Mouse (Mus musculus): ENCODE data around the gene Acvr1.
A peak's percentile ranks its signal among the peaks of the same experiment; 100 is the strongest.

Acvr1 gene

DNA sequence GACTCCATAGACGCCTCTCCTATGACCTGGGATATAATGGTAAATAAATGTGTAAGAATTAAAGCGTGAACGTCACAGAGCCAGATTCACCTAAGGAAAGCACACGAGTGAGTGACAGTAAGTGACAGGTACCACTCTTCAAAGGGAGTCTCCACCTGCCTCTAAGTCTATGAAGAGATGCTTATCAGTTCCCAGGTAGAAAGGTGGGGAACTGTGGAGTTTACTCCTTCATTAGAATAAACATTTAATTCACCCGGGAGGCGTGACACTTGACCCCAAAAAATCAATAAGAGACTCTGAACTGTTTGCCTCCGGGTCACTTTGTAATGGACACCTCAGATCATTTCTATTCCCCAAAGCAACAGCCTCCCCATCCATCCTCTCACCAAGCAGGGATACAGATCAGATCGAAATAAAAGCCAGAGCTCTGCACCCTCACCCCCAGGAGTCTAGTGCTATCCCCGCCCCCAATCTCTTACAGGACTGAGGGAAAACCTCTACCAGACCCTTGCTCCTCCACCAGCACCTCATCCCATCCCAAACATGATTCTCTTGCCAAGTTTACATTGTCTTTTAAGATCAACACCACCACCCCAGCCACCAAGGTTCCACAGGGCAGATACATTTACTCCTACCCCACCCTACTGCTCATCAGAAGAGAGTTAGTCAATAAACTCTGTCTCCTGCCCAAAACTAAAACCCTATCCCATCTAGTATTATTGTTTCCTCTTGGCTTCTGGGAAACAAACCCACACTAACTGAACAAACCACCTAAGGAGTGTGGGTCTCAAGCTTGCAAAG, 9.7 kb downstream of the Acvr1 start:
- DNase-seq (ENCODE audit: low read depth, low spot score) = no peak

DNA sequence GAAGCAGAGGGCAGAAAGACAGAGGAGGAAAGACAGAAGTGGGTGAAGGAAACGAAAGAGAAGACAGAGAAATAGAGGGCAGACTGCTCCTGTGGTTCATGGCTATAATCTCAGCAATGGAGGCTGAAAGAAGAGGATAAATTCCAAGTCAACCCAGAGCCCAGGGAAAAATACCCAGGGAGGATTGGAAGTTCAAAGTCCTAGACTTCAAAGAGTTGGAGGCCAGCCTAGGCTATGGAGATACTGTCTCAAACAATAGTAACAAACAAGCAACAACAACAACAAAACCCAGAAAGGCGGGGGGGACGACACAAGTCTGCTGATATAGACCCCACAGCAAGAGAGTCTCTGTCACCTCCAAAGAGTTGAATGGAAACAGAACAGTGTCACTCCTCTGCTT, 14.7 kb downstream of the Acvr1 start:
- DNase-seq (ENCODE audit: low read depth, low spot score) = no peak

DNA sequence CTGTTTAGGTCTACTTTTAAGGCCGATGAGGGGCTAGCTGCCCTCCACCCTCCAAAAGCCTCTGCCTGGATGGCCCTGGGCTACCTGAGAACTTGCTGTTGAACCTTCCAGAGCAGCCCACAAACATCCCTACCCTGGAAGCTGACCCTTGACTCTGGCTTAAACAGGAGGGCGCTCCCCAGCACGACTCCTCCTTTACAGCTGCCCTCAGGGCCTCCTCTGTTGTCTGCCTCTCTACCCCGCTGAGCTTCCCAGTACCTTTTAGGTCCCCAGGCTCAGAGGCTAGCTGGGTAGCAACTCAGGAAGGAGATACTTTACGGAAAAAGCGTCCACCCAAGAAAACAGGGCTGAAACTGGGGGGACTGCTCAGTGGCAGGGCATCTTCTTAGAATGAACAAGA, 15.1 kb downstream of the Acvr1 start:
- DNase-seq (ENCODE audit: low read depth, low spot score) = no peak

DNA sequence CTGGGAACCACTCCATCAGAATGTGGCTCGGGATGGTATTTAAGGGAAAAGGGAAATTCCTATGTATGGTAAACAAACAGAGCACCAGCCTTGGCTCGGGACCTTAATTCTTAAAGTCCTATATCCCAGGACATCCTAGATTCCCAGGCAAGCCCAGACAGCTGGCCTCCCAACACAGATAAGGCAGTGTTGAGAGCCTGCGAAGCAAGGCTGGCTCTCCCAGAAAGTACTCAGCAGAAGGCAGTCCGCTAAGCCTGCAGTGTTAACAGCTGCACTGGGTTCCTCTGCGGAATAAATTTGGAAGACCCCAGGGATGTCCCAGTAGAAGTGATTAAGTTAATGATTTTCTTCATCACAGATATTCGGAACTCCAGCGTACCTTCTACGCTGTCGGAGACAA, 16.5 kb downstream of the Acvr1 start:
- DNase-seq (ENCODE audit: low read depth, low spot score) = no peak

DNA sequence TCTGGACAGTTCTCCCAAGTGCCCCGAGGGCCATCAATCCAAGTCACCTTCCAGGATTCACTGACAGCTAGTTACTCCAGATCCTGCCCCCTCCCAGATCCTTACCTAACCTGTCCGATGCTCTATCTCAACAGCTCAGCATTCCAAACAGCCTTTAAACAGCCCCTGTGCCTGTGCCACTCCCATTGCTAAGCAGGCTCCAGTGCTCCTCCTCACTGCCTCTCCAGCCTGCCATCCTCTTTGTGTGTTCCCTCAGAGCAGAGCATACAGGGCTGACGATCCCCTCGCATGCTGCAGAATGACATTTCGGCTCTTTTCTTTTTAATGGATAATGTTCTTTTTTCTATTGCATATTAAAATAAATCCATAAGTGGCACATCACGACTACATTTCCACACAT, 17.0 kb downstream of the Acvr1 start:
- no peak for DNase-seq (ENCODE audit: low read depth, low spot score)

DNA sequence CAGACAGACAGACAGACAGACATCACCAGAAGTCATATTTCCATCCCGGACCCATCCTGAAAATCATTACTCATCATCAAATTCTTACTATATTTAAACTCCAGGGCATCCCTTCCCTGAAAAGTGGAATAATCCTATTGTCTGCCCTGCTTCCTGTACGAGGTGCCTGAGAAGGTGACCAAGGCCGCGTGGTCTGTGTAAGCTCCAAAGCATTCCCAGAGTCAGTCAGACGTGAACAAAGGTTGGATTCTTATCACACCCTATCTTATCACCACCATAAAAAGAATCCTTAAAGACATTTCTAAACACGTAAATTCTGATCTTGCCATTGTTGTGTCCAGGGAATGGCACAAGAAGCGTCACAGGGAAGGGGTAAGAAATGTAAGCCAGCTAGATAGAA, 18.0 kb downstream of the Acvr1 start:
- DNase-seq (ENCODE audit: low read depth, low spot score) = no peak

DNA sequence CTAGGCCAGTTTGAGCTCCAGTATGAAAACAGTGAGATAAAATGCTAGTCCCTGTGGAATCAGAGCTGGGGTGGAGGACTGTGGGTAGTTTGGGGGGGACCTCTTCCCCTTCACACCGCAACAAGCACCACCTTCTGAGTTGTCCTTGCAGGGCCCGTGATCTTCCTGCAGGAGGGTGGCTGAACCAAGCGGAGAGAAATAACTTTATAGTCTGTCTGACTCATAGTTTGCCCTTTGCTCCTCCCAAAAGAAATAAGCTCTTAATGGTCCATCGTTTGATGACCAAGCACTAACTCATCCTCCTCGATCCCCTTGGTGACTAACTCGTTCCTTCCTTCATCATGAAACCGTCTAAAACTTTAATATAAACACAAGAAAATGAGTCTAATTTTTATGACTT, 20.7 kb downstream of the Acvr1 start:
- no peak for DNase-seq (ENCODE audit: low read depth, low spot score)

DNA sequence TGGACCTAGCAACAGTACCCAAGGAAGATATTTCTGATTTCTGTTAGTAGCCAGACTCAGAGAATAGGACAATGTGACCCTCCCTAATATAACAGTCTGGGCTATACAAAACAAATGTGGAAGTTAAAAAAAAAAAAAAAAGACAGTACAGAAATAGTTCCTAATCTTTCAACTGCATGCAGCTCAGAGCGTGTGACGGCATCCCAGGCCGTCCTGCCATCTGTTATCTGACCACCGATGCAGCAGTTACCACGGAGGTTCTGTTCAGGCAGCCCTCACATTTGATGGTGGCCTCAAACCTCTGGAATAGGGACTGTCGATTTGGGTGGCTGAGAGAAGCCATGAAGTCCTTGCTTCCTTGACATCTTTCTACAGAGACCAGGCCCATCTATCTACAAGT, 22.6 kb downstream of the Acvr1 start:
- no peak for DNase-seq (ENCODE audit: low read depth, low spot score)

DNA sequence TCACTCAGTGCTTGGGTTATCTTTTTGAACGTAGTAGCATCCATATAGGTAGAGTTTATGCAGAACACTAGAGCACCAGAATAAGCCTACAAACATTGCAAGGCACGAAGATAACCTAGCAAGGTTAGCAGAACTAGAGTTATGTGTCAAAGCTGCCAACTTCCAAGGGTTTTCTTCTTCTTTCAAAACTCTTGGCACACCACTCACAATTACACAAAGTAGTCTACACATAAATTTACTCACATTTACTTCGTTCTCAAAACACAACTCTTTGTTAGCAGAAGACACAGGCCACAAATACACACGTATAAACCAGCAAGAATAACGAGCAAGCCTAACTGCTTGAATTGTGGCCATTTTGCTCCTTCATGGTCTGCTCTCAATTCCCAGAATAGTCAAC, 23.7 kb downstream of the Acvr1 start:
- no peak for DNase-seq (ENCODE audit: low read depth, low spot score)

DNA sequence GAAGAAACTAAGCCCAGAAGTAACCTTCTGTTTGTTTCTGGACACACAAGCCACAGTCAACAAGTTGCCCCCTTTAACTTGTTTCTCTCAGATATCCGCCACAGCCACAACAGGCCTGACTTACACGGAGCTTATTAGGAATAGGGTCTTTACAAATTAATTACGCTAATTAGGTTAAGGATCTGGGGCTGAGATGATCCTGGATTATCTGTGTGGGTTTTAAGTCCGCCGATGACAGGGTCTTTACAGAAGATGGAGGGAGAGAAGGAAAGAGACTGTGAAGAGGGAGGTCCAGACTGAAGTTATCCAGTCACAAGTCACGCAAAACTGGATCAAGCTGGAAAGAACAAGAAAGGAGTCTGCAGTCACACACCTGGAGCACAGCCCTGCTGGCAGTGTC, 28.8 kb downstream of the Acvr1 start:
- no peak for DNase-seq (ENCODE audit: low read depth, low spot score)

DNA sequence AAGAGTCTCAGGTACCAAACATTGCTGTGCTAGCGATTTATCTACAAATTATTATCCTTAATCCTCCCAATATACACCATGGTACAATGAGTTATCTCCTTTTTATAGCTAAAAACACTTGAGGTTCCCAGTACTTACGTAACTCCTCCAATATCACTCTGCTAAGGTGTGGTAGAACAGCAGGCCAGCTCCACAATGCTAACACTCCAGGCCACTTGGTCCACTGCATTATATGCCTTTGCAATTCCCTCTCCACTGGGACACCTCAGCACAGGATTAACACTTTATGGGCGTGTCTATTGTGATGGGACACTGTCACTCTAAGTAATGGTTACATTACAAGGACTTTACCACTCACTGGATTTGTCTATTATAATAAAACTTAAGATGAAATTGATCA, 30.2 kb downstream of the Acvr1 start:
- no peak for DNase-seq (ENCODE audit: low read depth, low spot score)

DNA sequence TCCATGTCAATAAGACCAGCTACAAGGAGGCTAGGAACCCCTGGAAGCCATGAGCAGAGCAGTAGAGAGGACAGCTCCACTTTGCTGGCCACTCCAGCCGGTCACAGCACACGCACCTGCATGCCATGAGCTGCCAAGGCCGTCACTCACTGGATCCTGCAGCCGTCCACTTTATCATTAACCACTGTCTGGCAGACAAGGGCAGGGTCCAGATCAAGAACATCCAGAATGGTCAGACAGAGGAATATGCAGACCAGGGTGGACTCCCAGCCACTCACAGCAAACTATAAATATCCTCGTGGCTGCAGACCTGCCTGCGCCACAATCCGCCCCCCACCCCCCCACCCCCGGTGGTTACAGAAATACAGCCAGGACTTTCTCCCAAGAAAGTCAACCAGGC, 31.7 kb downstream of the Acvr1 start:
- no peak for DNase-seq (ENCODE audit: low read depth, low spot score)

DNA sequence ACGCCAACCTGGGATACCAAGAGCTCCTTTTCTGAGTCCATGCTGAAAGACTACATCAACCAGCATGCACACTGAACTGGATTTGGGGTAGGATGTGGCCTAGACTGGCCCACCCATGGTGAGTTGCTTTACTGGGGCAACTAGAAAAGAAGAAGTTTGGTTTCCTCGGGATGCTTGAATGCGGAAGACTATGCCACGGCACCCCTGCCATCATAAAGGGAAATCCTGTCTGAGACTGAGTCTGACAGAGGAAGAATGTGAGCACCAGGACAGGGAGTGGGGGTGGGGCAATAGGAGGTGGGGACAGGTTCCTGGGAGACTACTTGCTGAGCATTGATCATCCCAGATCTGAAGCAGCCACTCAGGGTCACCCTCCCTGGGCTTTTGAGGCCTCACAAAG, 32.6 kb downstream of the Acvr1 start:
- DNase-seq (ENCODE audit: low read depth, low spot score) = no peak

DNA sequence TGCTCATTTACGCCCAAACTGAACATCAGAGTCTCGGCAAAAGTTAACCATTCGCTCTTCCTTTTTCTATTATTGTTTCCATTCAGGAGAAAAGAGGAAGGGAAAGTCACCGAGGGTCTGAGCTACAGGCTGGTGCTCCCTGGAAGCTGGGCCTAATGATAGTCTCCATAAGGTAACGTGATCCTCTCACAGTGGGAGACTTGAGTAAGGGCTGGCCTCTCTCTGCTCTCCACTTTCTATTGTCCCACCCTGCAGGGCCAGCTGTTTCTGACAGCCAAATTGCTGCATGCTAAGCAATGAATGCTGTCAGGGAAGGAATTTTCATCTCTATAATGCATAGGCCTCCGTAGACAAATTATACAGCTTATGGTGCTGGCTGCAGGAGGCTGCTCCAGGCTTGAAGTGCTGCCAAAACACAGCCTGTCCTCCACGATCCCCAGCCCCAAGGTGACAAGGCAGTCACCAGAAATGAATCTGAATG, 33.4 kb downstream of the Acvr1 start:
- DNase-seq (ENCODE audit: low read depth, low spot score) = no peak

DNA sequence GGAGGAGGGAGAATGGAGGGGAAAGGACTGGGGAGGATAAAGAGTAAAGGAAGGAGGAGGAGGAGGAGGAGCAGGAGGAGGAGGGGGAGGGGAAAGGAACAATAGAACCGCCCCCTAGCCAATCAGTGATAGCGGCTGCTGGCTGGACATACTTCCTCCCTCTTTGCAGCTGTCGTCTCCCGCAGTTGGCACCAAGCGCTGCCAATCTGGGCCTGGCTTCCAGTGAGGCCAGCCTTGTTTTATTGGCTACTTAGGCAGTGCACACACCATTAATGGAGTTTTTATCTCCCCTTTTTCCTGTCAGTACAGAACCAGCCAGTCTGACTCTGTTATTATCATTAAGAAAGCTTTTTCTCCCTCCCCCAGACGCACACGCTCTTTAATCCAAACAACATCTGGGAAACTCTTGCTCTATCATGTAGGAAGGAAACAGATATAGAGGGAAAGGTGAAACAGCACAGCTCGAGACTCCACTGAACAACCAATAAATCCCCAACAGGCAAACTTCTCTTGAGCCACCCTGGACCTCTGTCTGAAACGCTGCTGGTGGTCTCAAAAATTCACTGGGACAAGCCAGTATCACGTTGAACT, 34.6 kb downstream of the Acvr1 start:
- DNase-seq (ENCODE audit: low read depth, low spot score) = peak; percentile 65

DNA sequence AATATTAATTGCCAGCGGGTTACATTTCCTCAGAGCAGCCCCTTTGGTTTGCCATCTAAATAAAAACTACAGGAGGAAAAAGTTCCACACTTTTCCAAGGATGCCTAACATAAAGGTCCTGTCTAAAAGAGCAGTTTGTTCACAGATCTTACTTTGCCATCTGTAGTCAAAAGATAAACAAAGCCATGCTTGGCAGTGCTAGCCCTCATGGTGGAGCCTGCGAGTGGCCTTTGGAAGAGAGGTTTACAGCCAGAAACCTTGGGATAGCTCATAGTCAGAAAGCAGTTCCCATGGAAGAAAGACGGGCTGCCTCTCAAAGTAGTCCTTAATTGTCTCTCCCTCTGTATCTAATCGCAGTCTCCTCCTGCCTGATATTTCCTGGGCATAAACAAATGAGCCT, 36.4 kb downstream of the Acvr1 start:
- no peak for DNase-seq (ENCODE audit: low read depth, low spot score)

DNA sequence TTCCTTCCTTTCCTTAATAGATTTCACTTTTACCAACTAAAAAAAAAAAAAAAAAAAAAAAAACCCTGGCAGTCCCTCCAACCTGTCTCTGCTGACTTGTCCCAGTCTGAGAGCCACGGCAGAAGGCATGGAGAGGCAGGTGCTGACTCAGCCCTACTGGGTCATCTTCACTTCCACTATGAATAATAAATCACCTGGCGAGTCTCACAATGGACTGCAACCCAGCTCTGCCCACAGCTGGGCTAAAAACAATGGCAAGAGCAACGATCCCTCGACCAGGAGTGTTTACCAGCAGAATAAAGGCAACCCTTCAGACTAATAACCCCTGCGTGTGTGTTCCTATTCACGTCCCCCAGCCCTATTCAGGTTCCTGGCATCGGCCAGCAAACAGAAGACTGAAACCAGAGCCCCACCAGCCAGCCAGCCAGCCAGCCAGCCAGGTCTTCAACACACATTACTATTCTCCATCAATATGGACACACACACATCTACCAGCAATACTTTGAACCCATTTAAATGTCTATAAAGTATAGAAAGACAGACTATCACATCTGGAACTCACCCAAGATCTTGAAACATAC, 37.0 kb downstream of the Acvr1 start:
- DNase-seq (ENCODE audit: low read depth, low spot score) = no peak

DNA sequence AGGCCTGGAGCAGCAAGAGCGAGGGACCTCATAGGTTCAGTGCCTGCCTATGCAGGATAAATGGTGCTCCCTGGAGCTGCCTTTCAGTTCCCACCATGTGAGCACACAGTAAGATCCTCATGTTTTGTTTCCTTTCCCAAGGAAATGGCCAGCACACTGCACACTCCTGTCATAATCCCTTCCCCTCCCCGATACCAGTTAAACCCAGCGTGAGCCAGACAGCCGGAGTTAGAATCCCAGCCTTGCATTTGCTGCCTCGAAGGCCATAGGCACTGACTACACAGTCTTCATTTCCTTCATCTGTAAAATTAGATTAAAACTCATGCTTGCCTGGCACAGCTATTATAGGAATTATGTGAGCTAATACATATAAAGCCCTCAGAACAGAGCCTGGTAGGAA, 37.6 kb downstream of the Acvr1 start:
- no peak for DNase-seq (ENCODE audit: low read depth, low spot score)

DNA sequence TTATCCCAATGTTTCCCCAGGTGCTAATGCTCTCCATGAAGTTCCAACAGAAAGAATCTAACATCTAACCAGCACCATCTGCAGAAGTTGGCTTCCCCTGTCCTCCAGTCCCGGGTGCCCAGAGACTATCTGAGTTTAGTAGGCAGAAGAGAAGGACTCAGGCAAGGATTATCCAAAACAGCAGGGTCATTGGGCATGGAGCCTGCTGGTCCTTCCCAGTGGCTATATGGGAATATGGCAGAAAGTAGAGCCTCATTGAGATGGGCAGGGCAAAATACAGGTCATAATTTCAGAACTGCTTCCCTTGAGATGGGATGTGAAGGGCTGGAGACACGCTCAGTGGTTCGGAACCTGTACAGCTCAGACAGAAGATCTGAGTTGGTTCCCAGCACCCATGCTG, 39.2 kb downstream of the Acvr1 start:
- no peak for DNase-seq (ENCODE audit: low read depth, low spot score)

DNA sequence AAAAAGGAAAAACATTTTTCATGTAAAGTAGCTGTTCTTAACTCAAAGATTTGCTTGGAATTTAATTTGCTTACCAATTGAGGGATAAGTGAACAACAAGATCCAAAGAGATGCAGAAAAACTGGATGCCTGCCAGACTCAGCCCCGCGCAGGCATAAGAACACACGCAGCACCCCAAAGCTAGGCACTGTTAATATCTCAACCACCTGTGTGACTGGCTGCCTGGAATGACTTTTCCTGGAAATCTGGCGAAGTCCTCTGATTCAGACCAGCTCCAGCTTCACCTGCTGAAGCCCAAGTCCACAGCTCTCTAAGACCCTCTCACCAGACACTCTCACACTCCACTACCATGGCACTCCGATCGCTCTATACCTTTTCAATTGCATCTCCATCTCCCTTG, 42.6 kb downstream of the Acvr1 start:
- DNase-seq (ENCODE audit: low read depth, low spot score) = no peak

DNA sequence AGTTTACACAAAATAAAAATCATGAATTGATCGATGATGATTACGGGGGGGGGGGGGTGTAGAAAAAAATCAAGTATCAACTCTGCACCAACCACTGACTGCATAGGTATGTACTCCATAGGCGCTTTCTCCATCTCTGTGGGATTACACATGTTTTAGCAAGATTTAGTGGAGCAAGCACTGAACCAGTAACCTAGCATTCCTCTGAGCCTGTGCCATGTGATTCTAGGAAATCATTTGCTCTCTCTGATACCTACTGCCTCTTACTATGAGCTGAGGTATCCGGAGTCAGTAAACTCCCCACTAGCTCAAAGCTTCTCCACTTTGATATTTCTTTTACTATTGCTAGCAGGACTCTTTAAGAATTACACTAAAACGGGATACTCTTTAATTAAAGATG, 43.1 kb downstream of the Acvr1 start:
- no peak for DNase-seq (ENCODE audit: low read depth, low spot score)

DNA sequence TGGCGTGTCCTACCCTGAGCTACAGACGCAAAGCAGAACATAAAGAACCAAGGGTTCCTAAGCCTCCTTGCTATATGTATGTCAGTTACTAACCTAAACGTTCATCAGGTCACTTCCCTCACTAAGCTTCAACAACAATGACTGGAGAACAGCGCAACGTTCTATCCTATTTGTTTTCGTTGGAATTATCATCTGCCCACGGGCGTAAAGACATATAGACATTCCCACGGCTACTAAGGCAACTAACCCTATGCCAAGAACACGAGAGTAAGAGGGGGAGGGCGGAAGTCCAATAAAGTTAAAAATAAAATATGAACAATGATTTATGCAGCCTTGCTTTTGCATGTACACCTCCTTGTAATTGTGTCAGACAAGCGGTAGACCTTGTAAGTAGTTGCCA, 43.9 kb downstream of the Acvr1 start:
- DNase-seq (ENCODE audit: low read depth, low spot score) = no peak

DNA sequence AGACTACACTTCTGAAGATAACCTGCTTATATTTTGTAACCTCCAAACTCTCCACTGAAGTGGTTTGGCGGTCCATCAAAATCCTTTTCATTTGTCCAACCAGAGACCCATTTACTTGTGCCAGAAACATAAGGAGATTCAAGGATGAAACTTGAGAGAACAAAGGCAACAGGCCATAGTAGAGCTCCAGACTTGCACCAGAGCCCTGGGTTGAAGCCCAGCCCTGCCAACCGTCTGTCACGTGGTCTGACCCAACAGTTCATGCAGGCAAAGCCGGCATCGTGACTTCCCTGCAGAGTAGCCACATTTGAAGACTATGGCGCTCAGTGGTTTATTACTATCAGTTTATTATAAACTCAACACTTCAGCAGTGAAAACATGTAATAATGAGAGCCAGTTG, 45.3 kb downstream of the Acvr1 start:
- DNase-seq (ENCODE audit: low read depth, low spot score) = no peak
